Mouse (Mus musculus) heart, embryonic 13.5 days (tissue): Measurements from ENCODE around the gene Gbp6. TPM values are rescaled to one million over a fixed set of nuclear protein-coding genes. Genes with fewer than 3 reads are reported as not detected.
"Not testable (repeated sequence)": the region's sequence is repeated elsewhere in the genome, so short reads cannot be mapped to it uniquely, and the experiment has no call there.

ENCODE experiments used
- ATAC-seq: fragments of 200-750 bp; cut with Nextera tagmentation; 2 replicates; pipeline ENCODE4 v1.8.0; 2017; ENCODE audit warnings: moderate TSS enrichment; ENCODE audit not compliant: insufficient number of reproducible peaks, low FRiP score, low TSS enrichment; ENCODE audit errors: extremely low read depth
- H3K27ac ChIP-seq: fragments of 300-500 bp; sonication (generic); replicated peaks from 2 replicates; pipeline ENCODE4 v1.5.1; 2015; ENCODE audit warnings: moderate library complexity, mild to moderate bottlenecking, inconsistent platforms
- H3K27me3 ChIP-seq: fragments of 300-500 bp; sonication (generic); replicated peaks from 2 replicates; pipeline ENCODE4 v1.6.1; 2015; ENCODE audit warnings: mild to moderate bottlenecking, inconsistent platforms
- H3K36me3 ChIP-seq: fragments of 300-500 bp; sonication (generic); 2 replicates; pipeline ENCODE4 v1.6.1; 2015; ENCODE audit warnings: mild to moderate bottlenecking, inconsistent platforms
- H3K4me1 ChIP-seq: fragments of 300-500 bp; sonication (generic); 2 replicates; pipeline ENCODE4 v1.6.1; 2015; ENCODE audit warnings: inconsistent platforms
- H3K4me2 ChIP-seq: fragments of 300-500 bp; sonication (generic); 2 replicates; pipeline ENCODE4 v1.6.1; 2015; ENCODE audit warnings: inconsistent platforms, mild to moderate bottlenecking, moderate library complexity
- H3K4me3 ChIP-seq: fragments of 300-500 bp; sonication (generic); 2 replicates; pipeline ENCODE4 v1.5.1; 2015; ENCODE audit warnings: moderate library complexity, mild to moderate bottlenecking, inconsistent platforms
- H3K9ac ChIP-seq: fragments of 300-500 bp; sonication (generic); 2 replicates; pipeline ENCODE4 v1.6.1; 2015; ENCODE audit warnings: inconsistent platforms, mild to moderate bottlenecking, moderate library complexity
- H3K9me3 ChIP-seq: fragments of 300-500 bp; sonication (generic); 2 replicates; pipeline ENCODE4 v1.6.1; 2016; ENCODE audit warnings: inconsistent platforms
- WGBS: fragments of 180-500 bp; shearing (Covaris S2); methylation state at CpG from one replicate; pipeline ENCODE4 v1.1.7; 2015; ENCODE audit warnings: mixed read lengths; 5-methylcytosine and 5-hydroxymethylcytosine counted together
- polyA plus RNA-seq: library from polyadenylated mRNA; unstranded; fragments of >200 nt; fragmentation: Nextera tagmentation; extraction: Ambion mirVana; gene quantifications from 2 replicates; pipeline ENCODE4 v1.2.1, GENCODE M21; 2015

Gbp6 gene
- polyA plus RNA-seq, 1 experiment from 2014 or later, result 1.5 TPM

GRCm38 (mm10) chr5:105290921-105291320, 2.6 kb downstream of the Gbp6 start:
- not testable (repeated sequence) for ATAC-seq, H3K4me2 ChIP-seq, H3K36me3 ChIP-seq, H3K9me3 ChIP-seq, H3K27ac ChIP-seq, H3K9ac ChIP-seq, H3K4me3 ChIP-seq, H3K27me3 ChIP-seq
- 84% methylated on average over 3 of the region's 3 CpGs for WGBS
- H3K4me1 ChIP-seq, result peaks cover 17% of the 10 kb centered on the region

- H3K27me3 ChIP-seq, H3K36me3 ChIP-seq, H3K4me2 ChIP-seq, ATAC-seq, H3K27ac ChIP-seq, H3K4me1 ChIP-seq, H3K9ac ChIP-seq, H3K9me3 ChIP-seq, H3K4me3 ChIP-seq: not testable (repeated sequence)
- 71% methylated on average over 1 of the region's 3 CpGs for WGBS
Measured at GRCm38 (mm10) chr5:105260673-105261072, 32.8 kb downstream of the Gbp6 start.

- no peaks in the 10 kb centered on the region for H3K36me3 ChIP-seq
- no peak overlapping the region for H3K4me2 ChIP-seq
- no peak overlapping the region for H3K4me3 ChIP-seq
- H3K9ac ChIP-seq, result no peak overlapping the region
- H3K27ac ChIP-seq, result no peak overlapping the region
- H3K4me1 ChIP-seq, result no peaks in the 10 kb centered on the region
- no peaks in the 10 kb centered on the region for H3K27me3 ChIP-seq
- H3K9me3 ChIP-seq, result no peaks in the 10 kb centered on the region
- ATAC-seq, result no peak
Measured at GRCm38 (mm10) chr5:105252491-105252890, 41.0 kb downstream of the Gbp6 start.

- not testable (repeated sequence) for H3K36me3 ChIP-seq, ATAC-seq, H3K4me2 ChIP-seq, H3K27me3 ChIP-seq, H3K27ac ChIP-seq, H3K9me3 ChIP-seq, H3K4me1 ChIP-seq, H3K9ac ChIP-seq, H3K4me3 ChIP-seq
- WGBS, result 80% methylated on average over 3 of the region's 3 CpGs
Measured at GRCm38 (mm10) chr5:105244741-105245140, 48.8 kb downstream of the Gbp6 start.

GRCm38 (mm10) chr5:105240982-105241381, 52.5 kb downstream of the Gbp6 start:
- H3K4me3 ChIP-seq, H3K4me1 ChIP-seq, H3K9me3 ChIP-seq, H3K9ac ChIP-seq, H3K4me2 ChIP-seq, H3K27me3 ChIP-seq, H3K36me3 ChIP-seq, ATAC-seq, H3K27ac ChIP-seq: not testable (repeated sequence)
- 75% methylated on average over 5 of the region's 5 CpGs for WGBS

- not testable (repeated sequence) for H3K4me1 ChIP-seq, H3K9me3 ChIP-seq, H3K9ac ChIP-seq, H3K4me2 ChIP-seq, H3K36me3 ChIP-seq, H3K4me3 ChIP-seq, ATAC-seq, H3K27me3 ChIP-seq, H3K27ac ChIP-seq
Measured at GRCm38 (mm10) chr5:105239483-105240047, 53.9 kb downstream of the Gbp6 start, which contains the start of gene Gbp10. Gbp10 (minus strand) TSS chr5:105239533.

- H3K27me3 ChIP-seq, H3K27ac ChIP-seq, H3K4me2 ChIP-seq, H3K9ac ChIP-seq, ATAC-seq, H3K4me3 ChIP-seq, H3K4me1 ChIP-seq, H3K36me3 ChIP-seq, H3K9me3 ChIP-seq: not testable (repeated sequence)
- WGBS, result 90% methylated on average over 1 of the region's 1 CpGs
Measured at GRCm38 (mm10) chr5:105238402-105238801, 55.1 kb downstream of the Gbp6 start.

- not testable (repeated sequence) for H3K27ac ChIP-seq, H3K27me3 ChIP-seq, H3K9ac ChIP-seq, H3K4me3 ChIP-seq, H3K4me2 ChIP-seq, ATAC-seq, H3K9me3 ChIP-seq, H3K36me3 ChIP-seq, H3K4me1 ChIP-seq
- WGBS, result 78% methylated on average over 3 of the region's 3 CpGs
Measured at GRCm38 (mm10) chr5:105236040-105236439, 57.5 kb downstream of the Gbp6 start.

Other genes starting within 250 kb of the Gbp6 start
- 3.0 and 3.2 TPM in 2 replicates for gene Gbp9, start 154.2 kb downstream of the Gbp6 start, polyA plus RNA-seq
- 1.3 and 1.4 TPM in 2 replicates for gene Gbp8, start 154.2 kb downstream of the Gbp6 start, polyA plus RNA-seq
- gene Gbp4, start 154.1 kb downstream of the Gbp6 start, polyA plus RNA-seq, result 4.7 and 7.2 TPM in 2 replicates
- 0.15 TPM in 1 of 2 replicates, not detected in the other for gene Gbp10, start 54.2 kb downstream of the Gbp6 start, polyA plus RNA-seq
- gene Gm43302, start within 50 bp of the Gbp6 start, polyA plus RNA-seq, result 0.05 and 0.17 TPM in 2 replicates
- 3.7 and 3.8 TPM in 2 replicates for gene Lrrc8b, start 122.1 kb upstream of the Gbp6 start, polyA plus RNA-seq
- 18.3 and 19.7 TPM in 2 replicates for gene Lrrc8c, start 225.7 kb upstream of the Gbp6 start, polyA plus RNA-seq